Mouse (Mus musculus): ENCODE measurements around the gene Sarm1. TPM values are rescaled to one million over a fixed set of nuclear protein-coding genes. Genes with fewer than 3 reads are reported as not detected.

Gene Sarm1
- polyA plus RNA-seq, 1 experiment from 2014 or later = 56.6 TPM

- 57% methylated on average over 2 of the region's 2 CpGs for WGBS
- H3K36me3 ChIP-seq (ENCODE audit: control insufficient read depth, insufficient read depth) = peaks cover 36% of the 10 kb centered on the region
These were observed 18.2 kb upstream of the Sarm1 start for GRCm38 (mm10) chr11:78515549-78516325.

DNA sequence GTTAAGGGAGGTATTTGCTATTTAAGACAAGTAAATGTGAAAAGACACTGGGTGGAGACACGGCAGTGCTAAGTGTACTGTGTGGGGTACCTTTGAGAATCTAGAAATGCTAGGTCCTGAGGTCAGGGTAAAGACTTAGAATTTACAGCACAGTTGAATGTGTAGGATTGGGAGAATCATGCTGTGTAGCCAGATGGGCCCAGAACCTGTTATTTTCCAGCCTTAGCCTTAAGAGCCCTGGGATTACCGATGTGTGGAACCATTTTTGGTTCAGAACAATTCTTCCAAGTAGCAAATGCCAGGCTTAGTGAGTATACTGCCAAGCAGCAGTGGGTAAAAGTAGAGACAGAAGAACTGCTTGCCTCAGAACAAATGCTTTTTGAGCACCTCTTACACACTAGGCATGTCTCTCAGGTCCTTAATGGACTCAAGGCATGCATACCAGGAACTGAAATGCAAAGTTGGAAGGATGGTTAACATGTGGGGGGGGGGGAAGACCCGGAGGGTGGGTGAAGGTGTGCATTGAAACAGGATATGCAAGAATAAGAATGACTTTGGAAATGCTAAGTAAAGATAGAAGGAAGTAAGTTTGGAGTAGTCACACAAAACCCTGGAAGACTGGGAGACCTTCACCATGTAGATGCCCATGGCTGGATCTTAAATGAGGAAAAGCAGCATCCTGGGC, 15.7 kb upstream of the Sarm1 start:
- Histone ChIP-seq H3K36me3 (ENCODE audit: control insufficient read depth, insufficient read depth) (peaks cover 27% of the 10 kb centered on the region), H3K4me2 (ENCODE audit: low read length) (peak overlapping the region; percentile 90), H3K27ac (ENCODE audit: low read length) (no peak overlapping the region), H3K4me1 (replicated peaks; ENCODE audit: control insufficient read depth, insufficient read depth, low read length) (peaks cover 17% of the 10 kb centered on the region), H3K9ac (replicated peaks; ENCODE audit: low read depth, low read length) (peak overlapping the region; percentile 85; the same call in 1 of the 2 replicates), H3K4me3 (replicated peaks; ENCODE audit: low read length) (peak overlapping the region; percentile 74), H3K9me3 (ENCODE audit: control insufficient read depth, low read length) (no peaks in the 10 kb centered on the region), H3K27me3 (replicated peaks; ENCODE audit: control insufficient read depth, insufficient read depth, low read length) (no peaks in the 10 kb centered on the region)
- WGBS = 78% methylated on average over 3 of the region's 3 CpGs
- ATAC-seq = no peak

More at GRCm38 (mm10) chr11:78515549-78516325, 18.2 kb upstream of the Sarm1 start:
- Histone ChIP-seq H3K9me3 (ENCODE audit: control insufficient read depth, low read length) (no peaks in the 10 kb centered on the region), H3K4me3 (replicated peaks; ENCODE audit: low read length) (no peak overlapping the region), H3K4me1 (replicated peaks; ENCODE audit: control insufficient read depth, insufficient read depth, low read length) (peaks cover 17% of the 10 kb centered on the region), H3K27me3 (replicated peaks; ENCODE audit: control insufficient read depth, insufficient read depth, low read length) (no peaks in the 10 kb centered on the region), H3K9ac (replicated peaks; ENCODE audit: low read depth, low read length) (no peak overlapping the region), H3K27ac (ENCODE audit: low read length) (no peak overlapping the region), H3K4me2 (ENCODE audit: low read length) (no peak overlapping the region)
- ATAC-seq = no peak

DNA sequence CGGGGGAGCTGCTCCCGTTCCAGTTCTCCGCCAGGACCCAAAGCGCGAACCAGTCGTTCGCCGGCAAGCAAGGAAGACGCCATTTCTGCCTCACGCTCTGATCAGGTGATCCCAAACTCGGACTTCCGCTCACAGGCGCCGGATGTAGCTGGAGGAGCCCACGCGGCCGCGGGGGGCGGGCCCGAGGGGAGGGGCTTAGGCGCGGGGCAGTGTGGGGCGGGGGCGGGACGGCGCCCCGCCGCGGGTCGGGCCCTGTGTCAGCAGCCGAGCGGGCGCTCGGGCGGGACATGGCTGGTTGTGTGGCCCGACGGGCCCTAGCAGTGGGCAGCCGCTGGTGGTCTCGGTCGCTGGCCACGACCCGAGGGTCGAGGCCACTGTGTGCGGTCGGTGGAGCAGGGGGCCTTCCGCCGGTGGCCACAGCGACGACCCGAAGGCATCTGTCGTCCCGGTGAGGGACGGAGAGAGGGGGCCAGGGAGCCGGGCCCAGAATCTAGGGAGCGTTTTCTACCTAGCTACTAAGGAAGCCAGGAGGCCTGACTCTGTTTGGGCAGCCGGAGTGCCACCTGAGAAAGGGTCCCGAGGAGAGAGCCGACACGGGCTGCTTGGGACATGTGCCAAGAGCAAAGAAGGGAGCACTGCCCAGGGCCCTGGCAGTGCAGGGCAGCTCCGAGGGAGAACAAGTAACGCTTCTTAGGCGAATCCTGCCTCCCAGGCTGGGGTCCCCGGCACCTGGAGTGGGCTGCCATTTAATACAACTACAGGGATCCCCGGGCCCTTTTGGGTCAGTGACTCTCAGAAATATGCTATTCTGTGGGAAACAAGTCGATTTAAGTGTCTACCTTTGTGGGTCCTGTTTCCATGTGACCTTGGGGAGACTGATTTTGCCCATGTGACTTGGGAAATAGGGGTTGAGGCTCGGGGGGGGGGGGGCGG, 14.7 kb upstream of the Sarm1 start, which contains the start of the genes Tmem199 and Poldip2:
Gene Tmem199, minus strand, starts transcription at position 148 of the 933 bp plus-strand sequence.
Gene Poldip2, plus strand, starts transcription at position 169 of the 933 bp plus-strand sequence.
- Histone ChIP-seq H3K9ac (replicated peaks; ENCODE audit: low read depth, low read length) (peak within 1 kb of the TSS; percentile 85), H3K4me1 (replicated peaks; ENCODE audit: control insufficient read depth, insufficient read depth, low read length) (peaks cover 17% of the 10 kb centered on the region), H3K27me3 (replicated peaks; ENCODE audit: control insufficient read depth, insufficient read depth, low read length) (no peaks in the 10 kb centered on the region), H3K36me3 (ENCODE audit: control insufficient read depth, insufficient read depth) (peaks cover 24% of the 10 kb centered on the region), H3K27ac (ENCODE audit: low read length) (peak within 1 kb of the TSS; percentile 62), H3K4me3 (replicated peaks; ENCODE audit: low read length) (peak within 1 kb of the TSS; percentile 74), H3K4me2 (ENCODE audit: low read length) (peak within 1 kb of the TSS; percentile 90), H3K9me3 (ENCODE audit: control insufficient read depth, low read length) (no peaks in the 10 kb centered on the region)
- WGBS = under 1% methylated on average over 62 of the region's 67 CpGs
- ATAC-seq = peak; percentile 98

GRCm38 (mm10) chr11:78509148-78509547, 11.6 kb upstream of the Sarm1 start:
- no peaks in the 10 kb centered on the region for H3K27me3 ChIP-seq (replicated peaks; ENCODE audit: control insufficient read depth, insufficient read depth, low read length)
- no peak overlapping the region for H3K4me2 ChIP-seq (ENCODE audit: low read length)
- H3K27ac ChIP-seq (ENCODE audit: low read length) = no peak overlapping the region
- H3K9ac ChIP-seq (replicated peaks; ENCODE audit: low read depth, low read length) = no peak overlapping the region
- peaks cover 17% of the 10 kb centered on the region for H3K4me1 ChIP-seq (replicated peaks; ENCODE audit: control insufficient read depth, insufficient read depth, low read length)
- no peak overlapping the region for H3K4me3 ChIP-seq (replicated peaks; ENCODE audit: low read length)
- no peak for ATAC-seq
- H3K9me3 ChIP-seq (ENCODE audit: control insufficient read depth, low read length) = no peaks in the 10 kb centered on the region
- H3K36me3 ChIP-seq (ENCODE audit: control insufficient read depth, insufficient read depth) = peaks cover 11% of the 10 kb centered on the region
- 84% methylated on average over 5 of the region's 5 CpGs for WGBS

GRCm38 (mm10) chr11:78505430-78505829, 7.9 kb upstream of the Sarm1 start:
- Histone ChIP-seq H3K27ac (ENCODE audit: low read length) (no peak overlapping the region), H3K4me3 (replicated peaks; ENCODE audit: low read length) (no peak overlapping the region), H3K27me3 (replicated peaks; ENCODE audit: control insufficient read depth, insufficient read depth, low read length) (no peaks in the 10 kb centered on the region), H3K4me2 (ENCODE audit: low read length) (no peak overlapping the region), H3K9me3 (ENCODE audit: control insufficient read depth, low read length) (no peaks in the 10 kb centered on the region), H3K4me1 (replicated peaks; ENCODE audit: control insufficient read depth, insufficient read depth, low read length) (peaks cover 4% of the 10 kb centered on the region; the same call in 1 of the 2 replicates), H3K36me3 (ENCODE audit: control insufficient read depth, insufficient read depth) (peaks cover 11% of the 10 kb centered on the region), H3K9ac (replicated peaks; ENCODE audit: low read depth, low read length) (no peak overlapping the region)
- ATAC-seq = no peak
- whole genome bisulfite sequencing = 81% methylated on average over 3 of the region's 3 CpGs

GRCm38 (mm10) chr11:78502909-78503650, 5.5 kb upstream of the Sarm1 start, which contains the start of gene Sebox:
Gene Sebox, plus strand, starts transcription at chr11:78503447.
- 48% methylated on average over 7 of the region's 7 CpGs for WGBS
- Histone ChIP-seq H3K9me3 (ENCODE audit: control insufficient read depth, low read length) (no peaks in the 10 kb centered on the region), H3K27ac (ENCODE audit: low read length) (no peak within 1 kb of the TSS; the same call in 1 of the 2 replicates), H3K4me2 (ENCODE audit: low read length) (no peak within 1 kb of the TSS), H3K4me3 (replicated peaks; ENCODE audit: low read length) (no peak within 1 kb of the TSS), H3K9ac (replicated peaks; ENCODE audit: low read depth, low read length) (no peak within 1 kb of the TSS), H3K36me3 (ENCODE audit: control insufficient read depth, insufficient read depth) (peaks cover 9% of the 10 kb centered on the region), H3K27me3 (replicated peaks; ENCODE audit: control insufficient read depth, insufficient read depth, low read length) (0 out of 2 replicates have a peak, but pooled peaks cover 2% of the 10 kb centered on the region), H3K4me1 (replicated peaks; ENCODE audit: control insufficient read depth, insufficient read depth, low read length) (peaks cover 7% of the 10 kb centered on the region)
- ATAC-seq = 0 out of 2 replicates have a peak, but pooled peaks have one; percentile 24

DNA sequence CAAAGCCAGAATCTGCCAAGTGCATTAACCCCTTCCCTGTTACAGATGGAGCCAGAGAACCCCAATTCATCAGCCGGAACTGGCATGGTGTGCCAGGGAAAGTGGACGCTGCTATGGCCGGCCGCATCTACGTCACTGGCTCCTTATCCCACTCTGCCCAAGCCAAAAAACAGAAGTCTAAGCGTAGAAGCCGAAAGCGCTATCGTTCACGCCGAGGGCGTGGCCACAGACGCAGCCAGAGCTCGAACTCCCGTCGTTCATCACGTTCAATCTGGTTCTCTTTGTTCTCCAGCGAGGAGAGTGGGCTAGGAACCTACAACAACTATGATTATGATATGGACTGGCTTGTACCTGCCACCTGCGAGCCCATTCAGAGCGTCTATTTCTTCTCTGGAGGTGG, 4.0 kb upstream of the Sarm1 start:
- WGBS = 81% methylated on average over 20 of the region's 20 CpGs
- peaks cover 10% of the 10 kb centered on the region for H3K4me1 ChIP-seq (replicated peaks; ENCODE audit: control insufficient read depth, insufficient read depth, low read length)
- H3K4me2 ChIP-seq (ENCODE audit: low read length) = no peak overlapping the region
- no peaks in the 10 kb centered on the region for H3K9me3 ChIP-seq (ENCODE audit: control insufficient read depth, low read length)
- H3K9ac ChIP-seq (replicated peaks; ENCODE audit: low read depth, low read length) = no peak overlapping the region
- no peak overlapping the region for H3K4me3 ChIP-seq (replicated peaks; ENCODE audit: low read length)
- no peak overlapping the region for H3K27ac ChIP-seq (ENCODE audit: low read length)
- 0 out of 2 replicates have a peak, but pooled peaks cover 2% of the 10 kb centered on the region for H3K27me3 ChIP-seq (replicated peaks; ENCODE audit: control insufficient read depth, insufficient read depth, low read length)
- no peak for ATAC-seq
- 0 out of 2 replicates have a peak, but pooled peaks cover under 1% of the 10 kb centered on the region for H3K36me3 ChIP-seq (ENCODE audit: control insufficient read depth, insufficient read depth)

DNA sequence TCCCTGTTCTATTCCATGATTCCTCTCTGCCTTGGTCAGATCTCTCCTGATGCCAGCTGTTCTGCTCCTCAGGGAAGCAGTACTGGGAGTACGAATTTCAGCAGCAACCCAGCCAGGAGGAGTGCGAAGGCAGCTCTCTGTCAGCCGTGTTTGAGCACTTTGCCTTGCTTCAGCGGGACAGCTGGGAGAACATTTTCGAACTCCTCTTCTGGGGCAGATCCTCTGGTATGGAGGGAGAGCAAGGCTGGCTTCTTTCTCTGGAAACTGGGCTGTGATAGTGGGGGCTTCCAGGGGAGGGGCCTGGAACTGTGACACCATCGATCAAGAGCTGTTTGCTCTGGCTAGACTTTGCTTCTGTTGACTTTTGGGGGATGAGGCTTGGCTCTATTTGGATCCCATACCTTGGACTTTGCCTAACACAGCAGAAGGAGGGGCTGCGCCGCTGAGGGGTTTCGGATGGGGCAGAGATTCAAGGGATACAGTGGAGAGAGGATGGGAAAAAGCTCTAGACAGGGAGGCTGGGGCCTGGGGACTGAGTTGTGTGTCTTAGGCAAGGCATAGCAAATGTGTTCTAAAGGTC, 3.2 kb upstream of the Sarm1 start:
- no peak for ATAC-seq

More for the DNA sequence above, 3.2 kb upstream of the Sarm1 start:
- Histone ChIP-seq H3K4me2 (ENCODE audit: low read length) (no peak overlapping the region), H3K9ac (replicated peaks; ENCODE audit: low read depth, low read length) (no peak overlapping the region), H3K9me3 (ENCODE audit: control insufficient read depth, low read length) (no peaks in the 10 kb centered on the region), H3K36me3 (ENCODE audit: control insufficient read depth, insufficient read depth) (no peaks in the 10 kb centered on the region), H3K27me3 (replicated peaks; ENCODE audit: control insufficient read depth, insufficient read depth, low read length) (0 out of 2 replicates have a peak, but pooled peaks cover 2% of the 10 kb centered on the region), H3K4me1 (replicated peaks; ENCODE audit: control insufficient read depth, insufficient read depth, low read length) (peaks cover 18% of the 10 kb centered on the region), H3K4me3 (replicated peaks; ENCODE audit: low read length) (no peak overlapping the region), H3K27ac (ENCODE audit: low read length) (no peak overlapping the region)
- 80% methylated on average over 9 of the region's 9 CpGs for WGBS
